ENCODE assay signal across 15 mouse cellular contexts in the genomic region with DNA sequence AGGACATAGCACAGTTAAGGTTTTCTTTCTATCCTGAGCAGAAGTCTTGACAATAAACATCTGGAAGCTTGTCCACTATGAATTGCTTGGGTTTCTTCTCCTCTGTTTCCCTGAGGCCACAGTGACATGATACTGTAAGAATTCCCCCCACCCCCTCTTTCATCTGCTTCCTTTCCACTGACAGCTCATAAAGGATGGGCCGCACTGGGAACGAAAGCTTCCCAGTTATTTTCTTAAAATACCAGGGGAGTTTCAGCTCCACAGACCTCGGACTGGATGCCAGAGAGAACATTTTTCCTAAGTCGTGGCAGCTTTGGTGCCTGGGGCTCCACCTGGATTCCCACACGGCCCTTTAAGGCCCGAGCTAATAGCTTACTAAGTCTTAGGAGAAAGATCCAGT. TPM values are rescaled to one million over a fixed set of nuclear protein-coding genes. Genes with fewer than 3 reads are reported as not detected.
DNase-seq lines count a peak whose midpoint lies in the region; ATAC-seq and TF ChIP-seq lines count a peak whose summit lies in the region.
"Had no signal": no experiment of that assay in that cellular context is flagged by ENCODE, and none has a peak within 500 bp of the region (broad histone marks: within the 10 kb centered on the region; RNA-seq: fewer than 3 reads in every experiment).

No protein-coding gene starts in this region.

- TF ChIP-seq EP300 in heart, postnatal 0 days (IDR thresholded peaks at IDR 0.05; ENCODE audit: low read depth), result no peak

- ATAC-seq in heart, postnatal 0 days (ENCODE audit: insufficient read depth, low read depth), result no peak
- peak; percentile 77 for ATAC-seq in lung, embryonic 16.5 days (ENCODE audit: low read depth)
- ATAC-seq: Patski had no signal

- H3K4me1 ChIP-seq in heart, postnatal 0 days (ENCODE audit: control insufficient read depth, insufficient read depth), result no peaks in the 10 kb centered on the region
- H3K4me1 ChIP-seq in lung, embryonic 16.5 days (replicated peaks; ENCODE audit: control insufficient read depth, insufficient read depth, low read length), result no peaks in the 10 kb centered on the region; the same call in 1 of the 2 replicates
- H3K4me1 ChIP-seq: liver, embryonic 15.5 days had no signal

- H3K4me2 ChIP-seq in heart, postnatal 0 days (ENCODE audit: low read depth, low read length), result no peak overlapping the region
- 0 out of 2 replicates have a peak overlapping the region, but pooled peaks have one; percentile 0 for H3K4me2 ChIP-seq in lung, embryonic 16.5 days (ENCODE audit: low read depth, low read length)
- H3K4me2 ChIP-seq: hindbrain, embryonic 13.5 days; liver, embryonic 15.5 days had no signal

- no peaks in the 10 kb centered on the region for H3K36me3 ChIP-seq in heart, postnatal 0 days (replicated peaks; ENCODE audit: control insufficient read depth, insufficient read depth, low read length)
- no peaks in the 10 kb centered on the region for H3K36me3 ChIP-seq in lung, embryonic 16.5 days (ENCODE audit: control insufficient read depth, insufficient read depth, low read length)
- H3K36me3 ChIP-seq: hindbrain, embryonic 13.5 days; liver, embryonic 15.5 days had no signal

- H3K27ac ChIP-seq in heart, postnatal 0 days (ENCODE audit: low read depth), result no peak overlapping the region
- peak overlapping the region; percentile 54 for H3K27ac ChIP-seq in lung, embryonic 16.5 days (ENCODE audit: low read length)
- H3K27ac ChIP-seq: hindbrain, embryonic 13.5 days; liver, embryonic 15.5 days had no signal

- WGBS in heart, postnatal 0 days, result 27% methylated on average over 6 of the region's 6 CpGs
- WGBS in lung, embryonic 16.5 days, result 33% methylated on average over 6 of the region's 6 CpGs

- no peaks in the 10 kb centered on the region for H3K27me3 ChIP-seq in heart, postnatal 0 days (ENCODE audit: control insufficient read depth, insufficient read depth, low read length)
- H3K27me3 ChIP-seq in lung, embryonic 16.5 days (ENCODE audit: control insufficient read depth, insufficient read depth, low read depth, low read length), result no peaks in the 10 kb centered on the region
- H3K27me3 ChIP-seq: hindbrain, embryonic 13.5 days; liver, embryonic 15.5 days; Patski had no signal

- peak; percentile 16 for DNase-seq in heart, postnatal 0 days (ENCODE audit: low spot score)
- DNase-seq in heart, adult 9 months (ENCODE audit: low spot score in 2 of 2), result no peak
- peak; percentile 71 for DNase-seq in NIH3T3 (ENCODE audit: low read depth)
- peak; percentile 35 for DNase-seq in forelimb bud, embryonic 11.5 days (ENCODE audit: low read depth, low spot score)
- no peak for DNase-seq in right cerebral cortex, postnatal 36 days (ENCODE audit: low spot score in 2 of 2)
- no peak for DNase-seq in cerebellum, postnatal 25 days
- DNase-seq in adrenal gland, adult 18-20 months (ENCODE audit: low spot score in 2 of 2), result no peak
- DNase-seq: adrenal gland, postnatal 14 days; cerebellum, adult 11-12 months; layer of hippocampus, postnatal 36 days had no signal

- H3K9me3 ChIP-seq in heart, postnatal 0 days (replicated peaks; ENCODE audit: control insufficient read depth, low read length), result no peaks in the 10 kb centered on the region
- no peaks in the 10 kb centered on the region for H3K9me3 ChIP-seq in lung, embryonic 16.5 days (ENCODE audit: control insufficient read depth, low read length)
- H3K9me3 ChIP-seq: hindbrain, embryonic 13.5 days; liver, embryonic 15.5 days had no signal

- no peak overlapping the region for H3K9ac ChIP-seq in heart, postnatal 0 days (replicated peaks; ENCODE audit: low read depth, low read length)
- no peak overlapping the region for H3K9ac ChIP-seq in lung, embryonic 16.5 days (ENCODE audit: low read length)
- H3K9ac ChIP-seq: hindbrain, embryonic 13.5 days; liver, embryonic 15.5 days had no signal

- H3K4me3 ChIP-seq in heart, postnatal 0 days (ENCODE audit: low read depth, low read length), result no peak overlapping the region
- H3K4me3 ChIP-seq in lung, embryonic 16.5 days (ENCODE audit: low read length), result no peak overlapping the region
- H3K4me3 ChIP-seq: erythroblast, embryonic 14.5 days; hindbrain, embryonic 13.5 days; liver, embryonic 15.5 days had no signal

- TF ChIP-seq CTCF in heart, postnatal 0 days (IDR thresholded peaks at IDR 0.05; ENCODE audit: low read depth), result no peak

RNA-seq across cellular contexts. Expression of a gene that starts 22.2 kb away (rescaled TPM):
- 6.8 and 27.9 TPM in 2 replicates for total RNA-seq in heart, postnatal 0 days (2014; rRNA removed; ENCODE audit: low replicate concordance)
- 9.7 and 10.7 TPM in 2 replicates for polyA plus RNA-seq in heart, postnatal 0 days (2015; fragmentation: Nextera tagmentation; extraction: Ambion mirVana)
- polyA plus RNA-seq in lung, embryonic 16.5 days (2015; fragmentation: Nextera tagmentation; extraction: Ambion mirVana), result 21.0 and 22.1 TPM in 2 replicates
- 10 to 100 TPM; 10.8 to 12.0 TPM for total RNA-seq in adrenal gland, adult 18-20 months (2021)

Comparison
In these comparisons a context has a peak if more than half of its experiments do, and no peak if none do; other contexts are left out.
1. DNase-seq: peak in heart, postnatal 0 days (single experiment), NIH3T3 (single experiment) and forelimb bud, embryonic 11.5 days (single experiment); none in heart, adult 9 months (0 of 2), right cerebral cortex, postnatal 36 days (0 of 2), cerebellum, postnatal 25 days (0 of 2) and adrenal gland, adult 18-20 months (0 of 2).